Mouse (Mus musculus) spleen, embryonic (tissue): ENCODE measurements around the gene Dmtf1.
"Not testable (repeated sequence)": the region's sequence is repeated elsewhere in the genome, so short reads cannot be mapped to it uniquely, and the experiment has no call there.

Source experiments
- CTCF ChIA-PET: fragments of 350-600 bp; sonication (Branson Sonifier 250); formaldehyde crosslinking; loops from one replicate; lab custom pipeline; 2022; lab: Charles Lee

Gene Dmtf1

DNA sequence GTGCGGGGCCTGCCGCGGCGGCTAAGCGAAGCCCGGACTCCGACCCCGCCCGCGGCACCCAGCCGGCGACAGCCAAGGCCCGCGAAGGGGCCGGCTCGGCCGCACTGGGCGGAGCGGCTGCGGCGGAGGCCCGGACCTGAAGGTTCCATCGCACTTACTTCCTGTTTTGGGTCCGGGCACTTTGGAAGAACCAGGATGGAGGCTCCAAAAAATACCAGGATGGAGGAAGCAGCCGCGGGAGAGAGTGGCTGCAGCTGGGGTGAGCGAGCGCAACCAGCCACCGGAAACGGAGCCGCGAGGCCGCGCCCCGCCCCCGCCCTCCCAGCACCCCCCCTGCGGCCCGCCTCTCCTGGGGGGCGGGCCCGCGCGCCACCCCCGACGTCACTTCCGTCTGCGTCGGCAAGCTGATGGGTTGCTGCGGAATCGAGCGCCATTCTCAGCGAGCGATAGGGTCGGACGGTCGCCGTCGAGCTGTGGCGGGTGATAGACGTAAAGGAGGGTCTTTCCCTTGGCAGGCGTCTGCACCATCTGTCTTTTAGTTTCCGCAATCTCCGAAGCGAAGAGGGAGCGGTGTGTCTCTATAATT lies at the start of gene Dmtf1:
TSS of gene Dmtf1 (minus strand) at position 321 of the 586 bp plus-strand sequence.
- CTCF ChIA-PET: interaction anchor here (0.5 to 0.7 kb wide), 3 partner anchors 247 to 328 kb away, joined by 4 to 17 read pairs (median 4); no protein-coding TSS in a partner anchor

DNA sequence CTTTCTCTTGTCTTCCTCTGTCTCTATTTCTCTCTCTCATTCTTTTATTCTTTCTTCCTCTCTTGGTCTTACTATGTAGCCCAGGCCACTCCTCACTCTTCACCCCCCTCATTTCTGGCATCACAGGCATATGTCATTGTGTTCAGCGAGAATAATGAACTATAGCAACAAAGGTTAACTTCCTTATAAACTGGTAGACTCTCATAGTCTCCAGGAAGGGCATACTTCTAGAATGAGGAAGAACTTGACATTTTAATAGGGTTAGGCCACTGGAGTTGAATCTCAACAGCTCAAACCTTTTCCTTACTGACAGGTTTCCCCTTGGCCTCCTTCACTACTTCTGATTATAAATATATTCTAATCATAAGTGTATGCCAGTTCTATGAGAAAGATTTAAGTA lies 24.9 kb upstream of the Dmtf1 start:
- CTCF ChIA-PET: no interaction called here

DNA sequence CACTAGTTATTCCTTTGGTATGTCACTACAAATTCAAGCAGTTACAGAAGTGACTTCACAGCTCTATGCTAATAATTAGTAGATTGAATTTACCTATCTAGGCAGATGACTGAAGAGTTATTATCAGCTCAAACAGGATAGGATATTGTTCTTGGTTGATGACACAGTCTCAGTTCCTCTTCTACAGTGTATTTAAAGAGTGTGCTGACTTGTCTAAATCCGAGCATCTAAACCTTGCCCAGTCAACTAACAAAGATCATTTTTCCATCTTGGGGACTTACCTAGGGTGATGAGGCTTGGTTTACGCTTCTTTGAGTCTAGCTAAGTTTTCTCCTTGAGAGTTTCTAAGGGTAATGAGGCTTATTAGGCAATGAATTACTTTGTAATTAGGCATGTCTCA lies 11.7 kb upstream of the Dmtf1 start:
- CTCF ChIA-PET: no interaction called here

DNA sequence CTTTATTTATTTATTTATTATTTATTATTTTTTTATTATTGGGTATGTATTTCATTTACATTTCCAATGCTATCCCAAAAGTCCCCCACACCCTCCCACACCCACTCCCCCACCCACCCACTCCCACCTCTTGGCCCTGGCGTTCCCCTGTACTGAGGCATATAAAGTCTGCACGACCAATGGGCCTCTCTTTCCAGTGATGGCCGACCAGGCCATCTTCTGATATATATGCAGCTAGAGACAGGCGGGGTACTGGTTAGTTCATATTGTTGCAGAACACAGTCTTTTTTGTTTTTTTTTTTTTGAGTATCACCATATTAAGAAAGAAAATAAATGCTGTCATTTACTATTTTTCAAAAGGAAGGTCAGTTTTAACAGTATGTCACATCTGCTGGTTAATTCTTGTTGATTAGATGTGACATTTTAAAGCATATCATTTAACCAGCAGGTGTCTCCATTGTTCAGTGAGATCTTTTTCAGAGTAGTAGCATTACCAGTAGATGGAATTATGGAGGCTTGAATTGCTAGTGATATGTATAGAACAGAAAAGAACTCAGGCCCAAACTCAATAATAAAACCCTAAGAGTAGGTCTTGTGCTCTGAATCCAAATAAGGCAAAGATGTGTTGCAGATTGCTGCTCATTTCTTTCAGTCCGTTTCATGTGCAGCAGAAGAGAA lies 7.9 kb upstream of the Dmtf1 start:
- CTCF ChIA-PET: not testable (repeated sequence)

DNA sequence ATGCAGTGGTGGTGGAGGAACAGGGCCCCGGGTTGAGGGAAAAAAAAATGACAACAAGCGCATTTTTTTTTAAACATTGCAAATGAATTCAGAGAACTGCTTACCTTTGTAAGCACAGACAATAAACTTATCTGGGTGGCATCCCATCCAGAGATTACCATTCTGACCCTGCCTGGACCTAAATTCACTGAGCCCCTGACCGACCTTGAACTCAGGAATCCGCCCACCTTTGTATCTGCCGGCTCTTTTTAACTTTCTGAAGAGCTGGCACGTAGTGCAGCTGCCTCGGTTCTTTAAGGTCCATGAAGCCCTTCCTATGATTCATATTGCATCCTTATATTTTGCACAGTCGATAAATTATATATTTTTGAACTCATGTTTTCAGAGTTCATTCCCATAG lies 4.8 kb upstream of the Dmtf1 start:
- CTCF ChIA-PET: no interaction called here

DNA sequence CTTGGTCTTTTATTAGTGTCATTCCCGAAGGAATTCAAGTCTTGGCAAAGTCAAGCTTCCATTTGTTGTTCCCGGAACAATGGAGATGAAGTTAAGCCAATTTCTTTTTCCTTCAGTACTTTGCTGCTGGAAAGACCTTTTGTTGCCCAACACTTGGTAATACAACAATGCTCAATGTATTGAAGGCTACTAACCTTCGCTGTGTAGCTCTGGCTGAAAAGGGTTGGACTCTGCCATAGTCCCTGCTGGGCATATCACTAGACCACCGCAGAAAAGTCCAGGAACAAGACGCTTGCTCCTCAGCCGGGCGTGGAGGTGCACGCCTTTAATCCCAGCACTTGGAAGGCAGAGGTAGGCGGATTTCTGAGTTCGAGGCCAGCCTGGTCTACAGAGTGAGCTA lies 3.6 kb upstream of the Dmtf1 start:
- CTCF ChIA-PET: interaction anchor here (0.8 kb wide), 1 partner anchor 90 kb away, joined by 3 read pairs; no protein-coding TSS in a partner anchor

DNA sequence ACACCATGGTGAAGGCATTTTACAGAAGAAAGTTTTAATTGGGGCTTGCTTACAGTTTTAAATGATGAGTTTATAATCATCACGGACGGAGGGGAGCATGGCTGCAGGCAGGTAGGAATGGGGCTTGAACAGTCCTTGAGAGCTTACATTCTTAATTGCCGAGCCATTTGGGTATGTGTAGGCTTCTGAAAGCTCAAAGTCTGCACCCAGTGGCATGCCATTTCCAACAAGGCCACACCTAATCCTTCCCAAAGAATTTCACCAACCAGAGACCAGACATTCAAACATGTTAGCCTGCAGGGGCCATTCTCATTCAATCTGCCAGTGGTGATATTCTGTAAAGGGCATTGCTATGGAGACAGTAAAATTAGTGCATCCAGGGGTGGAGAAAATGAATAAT lies 1.8 kb upstream of the Dmtf1 start:
- CTCF ChIA-PET: no interaction called here

DNA sequence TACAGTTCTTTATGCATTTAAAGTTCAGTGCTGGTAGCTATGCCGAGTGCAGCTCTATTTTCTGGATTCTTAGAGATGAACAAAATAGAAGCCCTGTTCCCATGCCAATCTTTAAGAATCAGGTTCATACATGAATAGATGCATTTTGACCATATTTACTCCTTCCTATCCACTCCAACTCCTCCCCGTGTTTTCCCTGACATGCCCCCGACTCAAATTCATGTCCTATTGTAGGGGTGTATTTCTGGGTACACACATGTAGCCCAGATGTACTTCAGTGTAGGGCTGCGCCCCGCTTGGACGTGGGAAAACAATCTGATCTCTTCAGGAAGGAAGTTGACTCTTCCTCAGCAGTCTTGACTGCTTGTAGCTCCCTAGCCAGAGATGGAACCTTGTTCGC lies 512 bp upstream of the Dmtf1 start:
- CTCF ChIA-PET: interaction anchor here (0.6 kb wide), 1 partner anchor 247 kb away, joined by 4 read pairs; no protein-coding TSS in a partner anchor

DNA sequence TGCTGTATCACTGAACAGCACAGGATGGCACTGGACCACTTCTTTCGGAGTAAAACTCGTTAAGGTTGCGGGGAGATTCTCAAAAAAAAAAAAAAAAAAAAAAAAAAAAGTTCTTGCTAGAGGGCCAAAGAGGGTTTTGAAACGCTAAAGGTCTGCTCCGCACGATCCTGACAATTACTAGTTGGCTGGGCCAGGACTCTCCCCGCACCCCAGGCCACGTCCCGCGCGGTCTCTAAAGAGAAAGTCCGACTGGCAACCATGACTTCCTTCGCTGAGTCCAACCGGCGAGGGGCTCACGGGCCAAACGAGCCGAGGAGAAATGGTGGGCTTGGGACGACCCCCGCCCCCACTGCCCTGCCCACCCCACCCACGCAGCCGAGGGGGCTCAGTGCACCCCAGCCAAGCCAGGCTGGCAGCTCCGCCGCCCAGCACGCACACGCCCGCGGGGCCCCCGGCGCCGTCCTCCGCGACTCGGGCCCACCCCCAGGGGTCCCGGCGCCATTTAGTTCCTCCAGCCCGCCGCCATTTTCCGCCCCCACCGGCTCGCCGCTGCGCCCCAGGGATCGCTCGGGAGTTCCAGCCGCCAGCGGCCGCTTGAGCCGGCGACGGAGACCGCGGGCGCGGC lies 633 bp downstream of the Dmtf1 start:
- CTCF ChIA-PET: interaction anchor here (0.5 to 0.7 kb wide), 2 partner anchors 267 to 328 kb away, joined by 4 to 17 read pairs; no protein-coding TSS in a partner anchor

DNA sequence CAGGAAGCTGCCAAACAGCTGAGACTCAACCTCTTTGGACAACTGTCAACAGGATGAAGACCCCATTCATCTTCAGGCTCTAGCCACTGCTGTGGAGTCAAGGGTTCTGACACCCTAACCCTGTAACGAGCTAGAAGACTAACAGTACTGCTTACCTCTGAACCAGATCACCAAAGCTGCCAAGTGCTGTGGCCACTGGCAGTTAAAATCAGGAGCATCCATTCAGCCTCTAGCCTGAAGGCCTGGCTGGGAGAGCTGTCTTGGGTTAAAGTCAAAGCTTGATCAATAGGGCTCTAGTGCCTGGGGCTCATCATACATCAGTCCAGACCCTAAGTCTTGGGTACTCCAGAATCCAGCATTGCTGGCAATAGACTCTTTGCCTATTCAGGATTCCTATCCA lies 4.2 kb downstream of the Dmtf1 start:
- CTCF ChIA-PET: no interaction called here

DNA sequence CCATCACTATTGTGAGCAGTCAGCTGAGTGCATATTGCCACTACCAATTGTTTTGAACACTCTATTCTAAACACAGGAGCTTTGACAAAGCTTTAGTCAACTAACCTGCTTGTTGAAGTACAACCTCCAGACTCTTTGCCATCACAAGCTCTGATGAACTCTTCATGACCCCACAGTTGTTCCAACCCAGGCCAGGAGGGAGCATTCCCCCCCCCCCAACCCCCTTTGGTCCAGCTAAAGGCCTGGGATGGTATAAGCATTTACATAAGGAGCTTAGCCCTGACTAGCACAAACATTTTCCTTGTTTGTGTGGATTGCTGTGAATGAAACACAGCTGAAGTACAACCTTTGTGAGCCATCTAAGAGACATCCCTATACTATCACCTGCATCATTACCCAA lies 4.8 kb downstream of the Dmtf1 start:
- CTCF ChIA-PET: no interaction called here

DNA sequence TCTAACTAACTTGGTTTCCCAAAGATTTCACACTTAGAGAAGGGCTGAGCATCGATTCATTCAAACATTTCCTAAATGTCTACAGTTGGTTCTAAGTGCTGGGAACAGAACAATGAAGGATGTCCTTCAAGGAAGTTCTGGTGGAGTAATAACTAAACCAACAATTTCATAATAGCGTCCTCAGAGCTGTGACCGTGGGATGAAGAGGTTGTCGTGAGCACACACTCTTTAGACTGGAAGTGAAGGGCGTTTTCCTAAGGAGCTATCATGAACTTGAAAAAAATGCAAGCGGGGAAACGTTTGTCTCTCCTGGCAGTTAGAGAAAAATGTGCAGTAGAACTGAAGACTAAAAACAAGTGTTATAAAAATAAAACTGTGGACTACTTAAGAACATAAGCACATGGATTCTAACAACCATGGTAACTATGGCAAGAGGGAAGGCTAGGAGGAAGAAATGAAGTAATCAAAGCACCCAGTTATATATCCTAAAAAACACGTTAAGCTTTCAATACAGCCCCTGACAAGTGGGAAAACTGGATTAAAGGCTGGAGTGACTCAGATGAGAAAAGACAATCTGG lies 12.2 kb downstream of the Dmtf1 start:
- CTCF ChIA-PET: no interaction called here

DNA sequence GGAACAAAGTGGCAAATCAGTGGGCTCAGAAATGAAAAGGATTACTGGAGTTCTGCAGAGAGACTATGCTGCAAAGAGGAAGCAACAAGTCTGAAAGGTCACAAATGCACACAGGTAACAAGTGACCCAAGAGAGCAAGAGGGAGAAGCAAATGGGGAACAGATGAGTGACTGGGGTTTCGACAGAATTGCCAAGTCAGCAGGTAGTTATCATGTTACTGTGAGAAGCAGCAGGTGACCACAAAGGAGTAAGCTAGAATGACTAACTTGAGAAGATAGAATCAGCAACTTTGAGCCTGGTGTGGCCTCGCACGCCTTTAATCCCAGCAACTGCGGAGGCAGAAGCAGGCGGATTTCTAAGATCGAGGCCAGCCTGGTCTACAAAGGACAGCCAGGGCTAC lies 19.2 kb downstream of the Dmtf1 start:
- CTCF ChIA-PET: no interaction called here

DNA sequence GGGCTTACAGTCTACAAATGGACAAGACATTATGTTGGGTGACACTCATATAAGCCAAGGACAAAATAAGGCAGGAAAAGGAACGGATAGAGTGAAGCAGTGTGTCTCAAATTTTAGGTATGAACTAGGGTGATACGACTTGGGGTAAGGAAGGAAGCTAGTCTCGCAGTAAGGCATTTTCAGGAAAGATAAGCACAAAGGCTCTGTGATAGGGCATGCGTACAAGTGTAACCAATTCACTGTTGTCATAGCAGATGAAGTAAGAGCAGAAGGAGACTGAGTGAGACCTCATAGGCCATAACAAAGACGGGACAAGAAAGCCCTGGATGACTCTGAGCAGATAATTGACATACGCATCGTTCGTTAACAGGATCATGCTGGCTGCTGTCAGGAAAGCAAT lies 20.9 kb downstream of the Dmtf1 start:
- CTCF ChIA-PET: interaction anchor here (0.6 kb wide), 1 partner anchor 29 kb away, joined by 3 read pairs; no protein-coding TSS in a partner anchor

DNA sequence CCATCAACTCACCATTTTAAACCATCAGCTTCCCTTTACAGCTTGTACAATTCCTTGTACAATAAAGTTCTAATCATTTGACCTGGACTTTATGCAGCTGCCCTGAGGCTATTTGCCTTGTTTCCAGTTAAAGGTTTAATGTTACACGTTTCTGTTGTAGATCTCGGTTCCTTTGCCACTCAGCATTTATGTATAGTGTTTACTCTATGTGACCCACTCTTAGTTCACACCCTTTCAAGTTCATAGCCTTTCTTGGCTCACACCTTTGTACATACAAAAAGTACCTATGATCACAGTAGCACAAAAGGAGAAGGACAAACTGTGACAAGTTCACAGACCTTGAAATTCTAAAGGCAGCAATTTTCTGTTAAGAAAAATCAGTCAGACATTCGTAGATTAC lies 26.0 kb downstream of the Dmtf1 start:
- CTCF ChIA-PET: no interaction called here

DNA sequence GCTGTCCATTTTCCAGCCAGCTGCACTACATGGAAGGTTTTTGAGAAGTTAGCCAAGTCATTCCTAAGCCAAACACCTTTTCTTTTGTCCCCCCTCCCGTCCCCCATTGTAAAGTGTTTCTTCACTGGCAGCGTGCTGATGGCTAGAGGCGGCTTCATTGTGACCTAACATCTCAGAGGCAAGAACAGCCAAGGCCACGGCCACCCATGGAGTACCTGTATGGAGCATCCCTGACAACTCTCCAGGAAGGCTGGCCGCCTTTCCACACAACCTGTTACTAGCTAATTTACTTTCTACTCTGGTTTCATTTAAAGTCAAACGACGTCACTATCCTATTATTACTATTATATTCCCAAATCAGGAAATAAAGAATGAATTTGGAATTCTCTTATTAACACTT lies 29.8 kb downstream of the Dmtf1 start:
- CTCF ChIA-PET: no interaction called here

DNA sequence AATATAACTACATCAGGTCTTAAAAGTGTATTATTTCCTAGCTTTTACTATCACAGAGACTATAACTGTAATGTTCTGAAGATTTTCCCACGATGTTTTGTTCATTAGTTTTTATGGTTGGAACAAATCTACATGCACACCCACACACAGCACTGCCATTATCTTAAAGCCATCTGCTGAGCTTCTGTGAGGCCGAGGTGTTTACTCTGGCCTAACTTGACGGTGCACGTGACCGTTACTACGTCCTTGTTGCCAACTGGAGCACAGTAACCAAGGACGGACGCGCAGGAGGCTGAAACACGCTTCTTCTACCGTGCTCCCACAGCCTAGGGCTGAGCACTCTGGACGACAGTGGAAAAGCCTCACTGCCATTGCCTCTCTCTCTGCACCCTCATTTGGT lies 33.0 kb downstream of the Dmtf1 start:
- CTCF ChIA-PET: no interaction called here

DNA sequence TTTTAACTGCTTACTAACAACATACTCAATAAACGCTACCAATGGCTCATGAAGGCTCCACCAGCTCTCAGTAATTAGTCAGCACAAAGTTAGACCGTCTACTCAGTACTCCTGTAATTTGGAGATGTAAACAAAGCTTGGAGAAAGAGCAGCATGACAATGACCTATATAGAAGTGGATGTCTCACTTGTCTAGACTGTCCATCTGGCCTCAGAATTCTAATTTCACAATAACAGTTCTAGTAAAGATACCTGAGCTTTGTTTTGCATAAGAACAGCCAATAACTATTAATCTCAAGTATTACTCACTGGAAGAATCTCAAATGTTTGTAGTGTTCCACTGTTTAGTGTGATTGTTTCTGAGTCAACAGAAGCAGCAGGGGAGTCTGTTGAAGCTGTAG lies 37.4 kb downstream of the Dmtf1 start:
- CTCF ChIA-PET: interaction anchor here (0.9 kb wide), 1 partner anchor 17 kb away, joined by 3 read pairs; no protein-coding TSS in a partner anchor

DNA sequence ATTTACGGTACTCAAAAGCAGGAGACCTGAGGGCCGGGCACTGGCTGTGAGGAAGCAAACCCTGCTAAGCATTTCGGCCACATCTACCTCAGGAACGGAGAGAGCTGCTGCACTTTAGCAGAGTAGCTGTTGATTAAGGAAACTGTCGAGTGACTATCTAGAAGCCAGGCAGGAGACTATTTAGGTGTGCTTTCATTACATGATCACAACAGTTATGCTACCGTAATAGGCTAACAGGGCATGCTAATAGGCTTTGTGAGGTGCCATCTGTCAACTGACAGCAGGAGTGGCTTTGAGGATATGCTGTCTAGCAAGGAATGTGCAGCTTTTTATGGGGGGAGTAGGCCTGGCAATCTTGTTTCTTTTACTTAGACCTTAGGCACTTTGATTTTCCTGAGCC lies 47.4 kb downstream of the Dmtf1 start:
- CTCF ChIA-PET: no interaction called here

DNA sequence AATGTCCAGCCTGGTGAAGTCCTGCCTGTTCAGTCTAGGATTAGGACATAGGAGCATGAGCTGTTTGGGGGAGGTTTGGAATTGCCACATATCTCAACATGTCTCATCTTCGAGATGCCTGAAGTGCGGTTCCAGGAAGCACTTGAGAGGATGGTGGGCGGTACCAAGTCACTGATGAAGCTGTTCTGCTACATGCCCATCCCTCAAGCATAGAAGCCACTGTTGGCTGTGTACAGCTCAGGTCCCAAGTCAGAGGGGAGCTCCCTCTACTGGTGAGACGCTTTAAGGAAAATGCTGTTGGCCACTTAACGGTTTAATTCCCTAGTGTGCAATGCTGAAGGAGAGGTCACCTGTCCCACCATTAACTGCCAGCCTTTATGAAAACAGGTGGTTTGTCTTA lies 49.8 kb downstream of the Dmtf1 start:
- CTCF ChIA-PET: interaction anchor here (0.6 to 1.8 kb wide), 3 partner anchors 9 to 39 kb away, joined by 3 to 4 read pairs (median 4); no protein-coding TSS in a partner anchor

DNA sequence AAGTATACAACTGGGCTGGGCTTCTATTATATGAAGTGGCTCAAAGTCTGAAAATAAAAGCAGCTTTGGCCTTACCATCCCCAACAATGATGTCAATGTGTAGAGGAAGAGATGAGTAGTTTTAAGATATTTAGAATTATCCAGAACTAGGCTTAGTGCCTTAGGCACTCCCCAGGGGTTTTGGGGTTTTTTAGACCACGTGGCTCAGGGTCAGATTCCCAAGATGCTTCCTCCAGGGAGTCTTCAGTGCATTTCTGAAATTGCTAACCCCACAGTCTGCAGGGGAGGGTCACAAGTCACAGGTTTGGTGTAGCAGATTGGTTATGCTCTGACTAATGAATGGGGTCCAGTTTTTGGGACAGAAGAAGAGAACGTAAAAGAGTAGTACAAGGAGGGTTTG lies 50.3 kb downstream of the Dmtf1 start:
- CTCF ChIA-PET: interaction anchor here (1.1 kb wide), 1 partner anchor 9 kb away, joined by 4 read pairs; no protein-coding TSS in a partner anchor

DNA sequence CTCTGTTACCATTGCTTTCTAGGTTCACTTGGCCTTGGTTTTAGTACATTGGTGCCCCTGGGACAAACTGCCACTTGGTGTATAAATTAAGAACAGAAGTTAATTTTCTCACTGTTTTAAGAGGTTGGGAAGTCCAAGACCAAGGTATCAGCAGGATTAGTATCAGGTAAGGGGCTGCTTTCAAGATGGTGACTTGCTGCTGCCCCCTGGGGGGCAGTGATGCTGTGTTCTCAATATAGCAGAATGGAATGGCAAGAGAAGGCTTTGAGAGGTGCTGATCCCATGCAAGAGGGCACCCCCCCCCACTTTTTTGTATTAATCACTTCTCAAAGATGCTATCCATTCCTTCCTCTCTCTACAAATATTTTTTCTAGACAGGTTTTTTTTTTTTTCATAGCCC lies 52.0 kb downstream of the Dmtf1 start:
- CTCF ChIA-PET: no interaction called here
